Mouse (Mus musculus): ENCODE measurements at regions not wholly inside any gene's neighbourhood (a gene's known extent, or its start where the extent isn't known, plus 50 kb on each side); places are given as distances from the start of the nearest gene placed in this dataset.
A peak's percentile ranks its signal among the peaks of the same experiment; 100 is the strongest.

DNA sequence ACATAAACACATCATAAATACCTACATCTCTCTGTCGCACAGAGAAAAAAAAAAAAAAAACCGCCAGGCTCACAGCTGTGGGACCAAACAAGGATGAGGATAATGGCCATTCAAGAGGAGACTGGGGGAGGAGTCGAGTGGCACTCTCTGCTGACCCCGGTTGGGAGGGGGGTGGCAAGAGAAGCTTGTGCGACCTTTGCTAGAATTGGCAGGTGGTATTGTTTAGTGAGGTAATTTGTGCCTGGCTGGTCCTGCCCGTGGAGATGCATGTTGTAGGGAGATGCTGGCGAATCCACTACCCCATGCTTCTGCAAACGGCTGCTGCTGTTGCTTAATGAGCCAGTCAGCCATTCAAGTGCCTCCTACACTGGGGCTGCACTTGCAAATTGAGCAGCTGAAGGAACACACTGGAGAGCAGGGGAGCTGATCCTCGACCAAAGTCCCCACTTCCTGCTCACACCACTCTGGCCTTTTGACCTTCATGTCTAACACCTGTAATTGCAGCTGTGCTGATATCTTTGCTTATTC lies 66.5 kb upstream of the Lmo2 start:
- Histone ChIP-seq H3K27me3 (replicated peaks) (no peaks in the 10 kb centered on the region), H3K36me3 (replicated peaks; ENCODE audit: low read length) (peaks cover 10% of the 10 kb centered on the region), H3K4me1 (peaks cover 91% of the 10 kb centered on the region), H3K4me3 (replicated peaks) (no peak overlapping the region), H3K9me3 (no peaks in the 10 kb centered on the region)
- TF ChIP-seq FLI1 (IDR thresholded peaks at IDR 0.05; ENCODE audit: low read length) (no peak), GATA1 (IDR thresholded peaks at IDR 0.05; ENCODE audit: borderline replicate concordance, low read length) (no peak)

DNA sequence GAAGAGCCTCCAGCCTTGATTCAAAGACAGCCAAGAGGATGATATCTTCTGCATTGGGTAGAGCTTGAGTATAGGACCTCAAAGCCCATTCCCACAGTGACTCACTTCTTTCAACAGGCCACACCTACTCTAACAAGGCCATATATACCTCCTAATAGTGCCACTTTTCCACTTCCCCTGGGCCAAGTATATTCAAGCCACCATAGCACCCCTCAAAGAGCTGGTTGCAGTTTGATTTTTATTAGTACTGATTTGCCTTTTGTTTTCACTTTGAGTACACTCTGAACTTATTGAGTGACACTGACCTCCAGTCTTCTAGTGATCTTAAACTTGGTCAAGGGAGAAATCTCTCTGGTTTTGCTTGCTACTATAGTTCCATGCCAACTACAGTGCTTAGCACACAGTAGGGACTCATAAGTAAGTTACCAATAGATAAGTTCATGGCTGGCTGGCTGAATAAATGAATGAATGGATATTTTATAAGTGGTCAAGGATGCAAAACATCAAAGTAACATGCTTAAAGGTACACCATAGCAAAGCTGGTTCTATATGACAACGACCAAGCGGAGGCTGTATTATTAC lies 64.5 kb upstream of the Lmo2 start:
- H3K9me3 ChIP-seq = no peaks in the 10 kb centered on the region
- no peaks in the 10 kb centered on the region for H3K27me3 ChIP-seq (replicated peaks)
- H3K36me3 ChIP-seq (replicated peaks; ENCODE audit: low read length) = peaks cover 6% of the 10 kb centered on the region
- peak overlapping the region; percentile 83 for H3K4me3 ChIP-seq (replicated peaks)
- TF ChIP-seq FLI1 (IDR thresholded peaks at IDR 0.05; ENCODE audit: low read length) = no peak
- no peak for TF ChIP-seq GATA1 (IDR thresholded peaks at IDR 0.05; ENCODE audit: borderline replicate concordance, low read length)
- peaks cover 100% of the 10 kb centered on the region for H3K4me1 ChIP-seq

- Histone ChIP-seq H3K4me1 (peaks cover 97% of the 10 kb centered on the region), H3K4me3 (replicated peaks) (peak overlapping the region; percentile 83), H3K27me3 (replicated peaks) (no peaks in the 10 kb centered on the region), H3K9me3 (no peaks in the 10 kb centered on the region), H3K36me3 (replicated peaks; ENCODE audit: low read length) (peaks cover 2% of the 10 kb centered on the region)
- TF ChIP-seq GATA1 (IDR thresholded peaks at IDR 0.05; ENCODE audit: borderline replicate concordance, low read length) = peak; percentile 13; the same call in 1 of the 3 replicates
- TF ChIP-seq FLI1 (IDR thresholded peaks at IDR 0.05; ENCODE audit: low read length) = no peak
Observed at GRCm38 (mm10) chr2:103893805-103894204, 64.0 kb upstream of the Lmo2 start.

DNA sequence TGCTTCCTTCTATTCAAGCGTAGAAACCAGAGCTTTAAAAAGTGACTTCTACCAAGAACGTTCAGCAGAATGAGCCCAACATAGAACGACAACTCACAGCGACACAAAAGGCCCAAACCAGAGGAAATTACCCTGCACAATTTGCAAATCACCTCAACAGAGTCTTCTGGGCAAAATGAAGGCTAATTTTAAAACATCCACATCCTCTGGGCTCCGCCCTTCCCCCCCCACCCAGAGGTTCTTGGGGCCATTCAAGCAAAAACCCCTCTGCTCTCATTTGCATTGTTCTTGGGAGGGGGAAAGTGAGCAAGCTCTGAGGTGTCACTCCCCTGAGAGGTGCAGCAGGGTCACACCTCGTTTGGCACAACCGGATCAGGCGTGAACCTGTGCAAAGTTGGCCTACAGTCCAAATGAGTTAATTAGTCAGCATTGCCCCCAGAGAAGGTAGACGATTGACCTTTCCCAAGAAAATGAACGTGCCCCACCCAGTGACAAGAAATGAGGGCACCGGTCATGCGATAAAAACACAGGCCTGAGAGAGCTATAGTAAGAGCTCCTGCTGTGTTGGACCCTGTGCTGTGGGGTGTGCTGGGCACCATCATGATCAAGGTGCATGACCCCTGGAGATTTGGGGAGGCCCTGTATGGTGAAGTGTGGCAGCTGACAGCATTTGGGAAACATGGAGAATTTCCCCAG lies 62.7 kb upstream of the Lmo2 start:
- TF ChIP-seq GATA1 (IDR thresholded peaks at IDR 0.05; ENCODE audit: borderline replicate concordance, low read length) = no peak
- TF ChIP-seq FLI1 (IDR thresholded peaks at IDR 0.05; ENCODE audit: low read length) = no peak
- Histone ChIP-seq H3K36me3 (replicated peaks; ENCODE audit: low read length) (no peaks in the 10 kb centered on the region), H3K4me3 (replicated peaks) (peak overlapping the region; percentile 83), H3K9me3 (no peaks in the 10 kb centered on the region), H3K27me3 (replicated peaks) (no peaks in the 10 kb centered on the region), H3K4me1 (peaks cover 97% of the 10 kb centered on the region)

DNA sequence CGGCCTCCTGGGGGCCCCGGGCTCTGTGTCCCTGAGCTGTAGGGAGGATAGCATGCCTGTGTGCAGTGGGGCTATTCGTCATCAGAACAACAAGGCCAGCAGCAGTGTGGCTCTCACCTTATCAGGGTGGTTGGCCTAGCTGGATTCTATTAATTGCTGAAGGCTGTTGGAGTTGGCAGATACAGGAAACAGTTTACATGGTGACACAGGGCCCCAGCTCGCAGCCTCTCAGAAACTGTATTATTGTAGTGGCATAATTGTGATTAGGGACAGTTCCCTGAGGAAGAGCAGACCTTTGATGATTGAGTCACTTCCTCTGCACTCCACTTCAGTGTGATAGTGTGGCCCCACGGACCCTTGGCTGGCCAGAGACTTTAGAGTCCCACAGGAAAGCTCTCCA lies 61.6 kb upstream of the Lmo2 start:
- H3K9me3 ChIP-seq = no peaks in the 10 kb centered on the region
- H3K4me1 ChIP-seq = peaks cover 97% of the 10 kb centered on the region
- no peaks in the 10 kb centered on the region for H3K27me3 ChIP-seq (replicated peaks)
- H3K36me3 ChIP-seq (replicated peaks; ENCODE audit: low read length) = no peaks in the 10 kb centered on the region
- TF ChIP-seq GATA1 (IDR thresholded peaks at IDR 0.05; ENCODE audit: borderline replicate concordance, low read length) = no peak
- no peak for TF ChIP-seq FLI1 (IDR thresholded peaks at IDR 0.05; ENCODE audit: low read length)
- peak overlapping the region; percentile 70 for H3K4me3 ChIP-seq (replicated peaks)

DNA sequence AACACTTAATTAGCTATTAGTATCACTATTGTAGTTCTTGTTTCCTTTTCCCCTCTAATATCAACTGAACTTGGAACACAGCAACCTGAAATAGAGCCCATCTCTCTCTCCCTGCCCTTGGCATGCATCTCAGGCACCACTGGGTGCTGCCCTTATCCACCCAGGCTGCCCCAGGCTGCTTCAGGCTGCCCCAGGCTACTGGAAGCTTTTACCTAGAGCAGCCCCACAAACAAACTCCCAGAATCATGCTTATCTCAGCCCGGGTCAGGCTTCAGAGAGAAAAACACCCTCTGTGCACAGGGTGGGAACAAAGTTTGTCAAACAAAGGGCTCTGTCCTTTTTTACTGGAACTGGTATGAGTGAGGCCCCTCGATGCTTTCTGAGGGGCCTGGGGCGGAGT lies 61.0 kb upstream of the Lmo2 start:
- H3K4me3 ChIP-seq (replicated peaks) = peak overlapping the region; percentile 63
- no peaks in the 10 kb centered on the region for H3K36me3 ChIP-seq (replicated peaks; ENCODE audit: low read length)
- H3K9me3 ChIP-seq = no peaks in the 10 kb centered on the region
- no peak for TF ChIP-seq GATA1 (IDR thresholded peaks at IDR 0.05; ENCODE audit: borderline replicate concordance, low read length)
- H3K4me1 ChIP-seq = peaks cover 97% of the 10 kb centered on the region
- no peaks in the 10 kb centered on the region for H3K27me3 ChIP-seq (replicated peaks)

- no peaks in the 10 kb centered on the region for H3K9me3 ChIP-seq
- H3K4me3 ChIP-seq (replicated peaks) = no peak overlapping the region
- H3K27me3 ChIP-seq (replicated peaks) = no peaks in the 10 kb centered on the region
- peaks cover 97% of the 10 kb centered on the region for H3K4me1 ChIP-seq
- H3K36me3 ChIP-seq (replicated peaks; ENCODE audit: low read length) = no peaks in the 10 kb centered on the region
- no peak for TF ChIP-seq GATA1 (IDR thresholded peaks at IDR 0.05; ENCODE audit: borderline replicate concordance, low read length)
- TF ChIP-seq FLI1 (IDR thresholded peaks at IDR 0.05; ENCODE audit: low read length) = no peak
Observed at GRCm38 (mm10) chr2:103899713-103900112, 58.1 kb upstream of the Lmo2 start.

DNA sequence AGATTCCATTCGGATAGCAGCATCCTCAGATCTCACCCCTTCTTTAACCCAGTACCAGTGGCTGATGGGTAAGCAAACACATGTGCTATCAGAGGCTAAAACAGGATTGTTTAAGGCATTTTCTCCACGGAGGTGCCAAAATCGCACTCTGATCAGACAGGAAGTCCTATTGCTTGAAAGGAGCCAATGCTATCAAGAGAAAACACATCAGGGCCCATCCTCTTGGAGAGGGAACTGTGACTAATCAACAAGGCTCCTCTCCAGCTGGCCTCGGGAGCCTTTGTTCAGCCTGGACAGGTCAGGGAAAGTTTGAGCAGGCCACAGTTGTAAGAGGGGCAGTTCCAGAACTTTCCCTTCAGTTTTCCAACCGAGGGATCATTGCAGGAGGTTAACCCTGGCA lies 57.4 kb upstream of the Lmo2 start:
- Histone ChIP-seq H3K4me1 (peaks cover 97% of the 10 kb centered on the region), H3K9me3 (no peaks in the 10 kb centered on the region), H3K27me3 (replicated peaks) (no peaks in the 10 kb centered on the region), H3K36me3 (replicated peaks; ENCODE audit: low read length) (no peaks in the 10 kb centered on the region), H3K4me3 (replicated peaks) (no peak overlapping the region)
- no peak for TF ChIP-seq FLI1 (IDR thresholded peaks at IDR 0.05; ENCODE audit: low read length)
- TF ChIP-seq GATA1 (IDR thresholded peaks at IDR 0.05; ENCODE audit: borderline replicate concordance, low read length) = no peak

DNA sequence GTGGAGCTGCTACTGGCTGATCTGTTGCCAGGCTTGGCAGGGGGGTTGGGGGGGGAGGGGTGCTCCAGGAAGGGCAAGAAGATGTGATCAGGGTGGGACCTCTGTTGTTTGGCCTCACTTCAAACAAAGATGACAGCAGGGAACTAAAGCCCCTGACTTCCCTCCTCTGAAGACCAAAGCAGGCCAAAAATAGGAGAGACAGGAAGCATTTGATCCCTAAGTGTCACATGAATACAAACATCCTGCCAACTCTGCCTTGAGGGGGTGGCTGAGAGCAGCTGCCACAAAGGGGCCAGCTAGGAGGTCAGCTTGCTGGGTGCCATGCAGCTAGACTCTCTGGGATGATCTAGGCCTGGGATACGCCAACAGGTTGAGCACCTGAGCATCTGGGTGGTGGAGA lies 56.3 kb upstream of the Lmo2 start:
- Histone ChIP-seq H3K4me1 (peaks cover 97% of the 10 kb centered on the region), H3K27me3 (replicated peaks) (no peaks in the 10 kb centered on the region), H3K9me3 (no peaks in the 10 kb centered on the region), H3K4me3 (replicated peaks) (peak overlapping the region; percentile 83), H3K36me3 (replicated peaks; ENCODE audit: low read length) (no peaks in the 10 kb centered on the region)
- no peak for TF ChIP-seq FLI1 (IDR thresholded peaks at IDR 0.05; ENCODE audit: low read length)
- no peak for TF ChIP-seq GATA1 (IDR thresholded peaks at IDR 0.05; ENCODE audit: borderline replicate concordance, low read length)

- no peak for TF ChIP-seq FLI1 (IDR thresholded peaks at IDR 0.05; ENCODE audit: low read length)
- TF ChIP-seq GATA1 (IDR thresholded peaks at IDR 0.05; ENCODE audit: borderline replicate concordance, low read length) = no peak
- Histone ChIP-seq H3K4me1 (peaks cover 95% of the 10 kb centered on the region), H3K27me3 (replicated peaks) (no peaks in the 10 kb centered on the region), H3K36me3 (replicated peaks; ENCODE audit: low read length) (no peaks in the 10 kb centered on the region), H3K9me3 (no peaks in the 10 kb centered on the region), H3K4me3 (replicated peaks) (peak overlapping the region; percentile 7)
Observed at GRCm38 (mm10) chr2:103902777-103903176, 55.0 kb upstream of the Lmo2 start.

Measured in megakaryocyte, embryonic 14.5 days (primary cell).